Mouse (Mus musculus): ENCODE results near the gene Lrba.

The Lrba gene

DNA sequence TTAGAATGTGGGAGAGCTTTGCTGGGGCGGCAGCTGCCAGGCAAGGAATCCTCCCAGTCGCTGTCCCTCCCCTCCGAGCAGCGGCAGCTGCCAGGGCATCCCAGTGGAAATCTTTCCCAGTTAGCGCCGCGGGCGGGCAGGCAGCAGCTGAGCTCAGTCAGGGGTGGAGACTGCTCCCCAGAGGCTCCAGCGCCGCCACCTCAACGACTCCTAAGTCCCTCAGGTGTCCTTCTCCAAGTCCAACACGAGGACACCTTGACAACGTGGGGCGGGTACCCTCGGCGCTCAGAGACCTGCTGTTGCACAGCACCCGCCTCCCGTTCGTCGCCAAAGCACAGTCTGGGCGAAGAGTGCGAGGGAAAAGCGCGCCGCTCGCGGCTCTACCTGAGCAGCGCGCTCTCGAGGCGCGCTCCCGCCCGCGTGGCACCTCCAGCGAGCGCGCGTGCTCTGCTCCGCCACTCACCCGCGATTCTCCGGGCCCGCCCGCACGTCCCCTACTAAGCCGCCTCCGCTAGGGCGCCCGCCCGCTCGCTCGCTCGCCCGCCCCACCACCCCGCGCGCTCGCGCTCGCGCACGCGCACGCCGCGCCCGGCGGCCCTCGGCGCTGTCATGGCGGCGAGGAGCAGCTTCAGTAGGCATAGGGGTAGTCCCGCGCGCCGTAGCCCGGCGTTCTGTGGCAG is 706 bp upstream of the Lrba start:
- TF ChIP-seq GATA4 (IDR thresholded peaks at IDR 0.05; ENCODE audit: insufficient replicate concordance, low read length): no peak

DNA sequence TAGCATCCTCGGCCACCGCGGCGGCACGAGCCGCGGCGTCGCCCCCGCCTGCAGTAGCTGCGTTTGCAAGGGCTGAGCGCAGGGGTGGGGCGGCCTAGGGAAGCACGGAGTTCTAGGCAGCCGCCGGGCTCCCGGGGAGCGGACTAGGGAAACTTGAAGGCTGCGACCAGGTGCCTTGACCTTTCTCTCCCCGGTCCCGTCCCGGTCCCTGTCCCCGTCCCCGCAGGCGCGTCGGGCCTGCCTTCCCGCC is 241 bp upstream of the Lrba start:
- TF ChIP-seq GATA4 (IDR thresholded peaks at IDR 0.05; ENCODE audit: insufficient replicate concordance, low read length): no peak

DNA sequence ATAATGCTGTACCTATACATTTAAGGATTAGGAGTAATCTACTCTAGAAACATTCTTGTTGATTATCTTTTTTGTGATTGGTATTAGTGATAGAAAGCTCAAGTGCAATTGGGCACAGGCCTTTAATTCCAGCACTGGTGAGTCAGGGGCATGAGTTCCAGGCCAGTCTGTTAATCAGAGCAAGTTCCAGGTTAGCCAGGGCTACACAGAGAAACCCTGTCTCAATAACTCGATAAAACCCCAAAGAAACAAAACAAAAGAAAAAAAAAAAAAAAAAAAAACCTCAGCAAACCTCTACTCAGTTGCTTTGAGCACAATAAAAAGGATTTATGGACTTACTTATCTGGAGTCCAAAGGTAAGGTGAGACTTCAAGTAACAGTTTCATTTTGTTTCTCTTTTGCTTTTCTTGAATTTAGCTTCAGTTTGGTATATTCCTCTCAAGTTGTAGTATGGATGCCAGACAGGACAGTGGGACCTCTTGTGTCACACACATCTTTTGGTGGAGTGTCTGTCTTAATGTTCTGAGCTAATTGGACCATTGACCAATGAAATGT is 7.1 kb downstream of the Lrba start:
- no peak for TF ChIP-seq GATA4 (IDR thresholded peaks at IDR 0.05; ENCODE audit: insufficient replicate concordance, low read length)

DNA sequence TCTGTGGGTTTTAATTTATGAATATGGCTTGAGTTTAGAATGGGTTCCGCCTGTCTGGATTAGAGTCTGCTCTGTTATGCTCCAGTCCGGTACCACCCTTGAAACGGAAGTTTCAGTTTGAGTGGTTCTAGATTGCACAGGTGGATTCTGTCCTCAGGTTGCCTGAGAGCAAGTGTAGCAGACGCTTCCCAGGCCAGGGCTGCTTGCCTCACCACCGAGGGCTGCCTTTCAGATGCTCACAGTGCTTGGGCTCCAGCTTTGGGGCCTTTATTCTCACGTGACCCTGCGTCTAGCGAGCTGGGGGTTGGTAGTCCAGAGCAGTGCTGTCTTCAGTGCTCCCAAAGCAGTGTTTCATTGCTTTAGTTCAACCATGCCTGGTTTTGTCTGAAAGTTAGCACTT is 22.7 kb downstream of the Lrba start:
- TF ChIP-seq GATA4 (IDR thresholded peaks at IDR 0.05; ENCODE audit: insufficient replicate concordance, low read length): no peak

DNA sequence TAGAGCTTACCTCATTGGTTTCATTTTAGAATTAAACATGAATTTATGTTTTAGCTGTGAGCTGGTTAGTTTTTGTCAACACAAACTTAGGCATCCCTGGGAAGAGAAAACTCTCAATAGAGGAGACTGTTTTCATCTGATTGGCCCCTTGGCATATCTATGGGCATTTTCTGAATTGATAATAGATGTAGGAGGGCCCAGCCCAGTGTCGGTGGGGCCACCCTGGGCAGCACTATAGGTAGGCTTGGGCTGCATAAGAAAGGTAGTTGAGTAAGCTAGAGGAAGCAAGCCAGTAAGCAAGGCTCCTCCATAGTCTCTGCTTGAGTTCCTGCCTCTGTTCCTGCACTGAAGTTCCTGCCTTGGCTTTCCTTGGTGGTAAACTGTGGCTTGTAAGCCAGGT is 26.7 kb downstream of the Lrba start:
- TF ChIP-seq GATA4 (IDR thresholded peaks at IDR 0.05; ENCODE audit: insufficient replicate concordance, low read length): no peak

DNA sequence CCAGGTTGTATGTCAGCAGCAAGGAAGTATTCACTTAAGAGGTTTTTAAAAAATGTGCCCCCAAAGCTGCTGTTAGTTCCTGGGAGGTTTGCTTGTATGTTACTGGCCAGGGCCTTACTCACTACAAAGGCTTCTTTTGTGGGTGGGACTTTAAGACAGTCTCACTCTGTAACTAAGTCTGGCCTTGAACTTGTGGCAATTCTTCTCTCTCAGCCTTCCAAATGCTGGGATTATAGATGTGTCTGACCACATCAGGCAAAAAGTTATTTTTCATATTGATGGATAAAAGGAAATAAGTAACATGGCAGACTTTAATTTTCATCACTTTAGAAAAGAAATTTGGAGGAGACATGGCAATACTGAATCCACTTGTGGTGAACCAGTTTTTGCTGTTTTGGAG is 28.1 kb downstream of the Lrba start:
- no peak for TF ChIP-seq GATA4 (IDR thresholded peaks at IDR 0.05; ENCODE audit: insufficient replicate concordance, low read length)

DNA sequence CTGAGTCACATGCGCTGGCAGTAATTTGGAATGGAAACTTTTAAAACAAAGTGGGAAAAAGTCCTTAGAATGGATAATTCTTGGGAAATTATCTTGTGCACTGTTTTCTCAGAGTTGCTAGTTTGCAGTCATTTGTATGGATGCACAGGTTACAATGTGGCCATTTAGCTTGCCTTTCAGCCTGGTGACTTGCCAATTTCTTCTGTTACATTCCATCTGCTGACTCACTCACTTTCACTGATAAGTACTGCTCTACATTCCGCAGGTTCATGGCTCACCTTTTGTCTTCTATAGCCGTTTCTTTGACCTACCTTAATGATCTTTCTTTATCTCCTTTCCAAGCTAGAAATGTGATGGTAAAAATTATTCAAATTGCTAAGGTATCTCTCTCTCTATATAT is 28.6 kb downstream of the Lrba start:
- TF ChIP-seq GATA4 (IDR thresholded peaks at IDR 0.05; ENCODE audit: insufficient replicate concordance, low read length): no peak

DNA sequence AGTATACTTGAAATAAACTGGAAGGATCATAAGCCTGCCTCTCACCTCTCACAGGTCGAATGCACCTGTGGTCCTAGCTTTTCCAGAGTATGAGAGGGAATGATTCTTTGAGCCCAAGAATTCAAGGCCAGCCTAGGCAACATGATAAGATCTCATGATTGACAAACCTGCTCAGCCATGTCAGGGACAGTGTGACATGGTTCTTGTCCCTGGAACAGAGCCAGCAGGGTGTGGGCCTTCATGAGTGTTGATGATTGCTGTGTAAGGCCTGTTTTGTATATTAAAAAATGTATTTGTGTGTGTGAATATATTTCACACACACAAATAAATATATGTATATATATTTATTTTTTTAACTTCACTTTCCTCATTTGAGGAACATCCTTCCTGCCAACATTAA is 29.3 kb downstream of the Lrba start:
- TF ChIP-seq GATA4 (IDR thresholded peaks at IDR 0.05; ENCODE audit: insufficient replicate concordance, low read length): no peak

DNA sequence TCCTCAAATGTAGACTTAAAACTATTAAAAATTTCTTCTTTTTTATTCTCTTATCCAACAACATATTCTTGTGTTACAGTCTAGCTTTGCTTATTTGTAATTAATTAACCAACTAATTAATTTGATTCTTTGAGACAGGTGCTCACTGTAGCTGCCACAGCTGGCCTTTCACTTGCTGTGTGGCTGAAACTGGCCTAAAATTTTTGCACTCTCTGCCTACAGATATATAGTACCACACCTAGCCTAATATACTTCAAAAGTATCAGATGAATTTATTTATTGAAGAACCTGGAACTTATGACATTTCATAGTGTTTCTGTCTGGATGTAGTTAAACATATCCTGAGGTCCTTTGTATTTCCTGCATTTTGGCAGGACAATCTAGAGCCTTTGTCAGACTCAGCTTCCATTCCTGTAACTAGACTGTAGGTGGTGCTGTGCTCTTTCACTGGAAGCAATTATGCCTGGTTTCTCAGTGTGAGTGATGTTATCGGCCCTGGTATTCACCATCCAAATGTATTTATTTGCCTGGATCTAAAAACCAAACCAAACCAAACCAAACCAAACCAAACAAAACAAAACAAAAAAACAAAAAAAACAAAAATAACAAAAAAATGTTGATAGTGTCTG is 43.7 kb downstream of the Lrba start:
- TF ChIP-seq GATA4 (IDR thresholded peaks at IDR 0.05; ENCODE audit: insufficient replicate concordance, low read length): no peak

DNA sequence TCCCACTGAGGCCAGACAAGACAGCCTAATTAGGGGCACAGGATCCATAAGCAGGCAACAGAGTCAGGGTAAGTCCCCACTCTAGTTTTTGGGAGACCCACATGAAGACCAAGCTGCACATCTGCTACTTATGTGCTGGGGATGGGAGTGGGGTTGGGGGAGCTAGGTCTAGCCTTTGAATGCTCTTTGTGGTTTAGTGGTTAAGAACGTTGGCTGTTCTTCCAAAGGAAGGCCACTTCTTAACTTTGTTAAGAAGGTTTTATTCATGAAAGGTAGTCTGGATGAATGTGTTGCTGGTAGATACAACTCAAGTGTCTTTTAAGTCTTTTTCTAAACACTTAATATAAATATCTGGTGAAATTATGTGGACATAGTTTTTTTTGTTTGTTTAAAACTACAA is 51.2 kb downstream of the Lrba start:
- TF ChIP-seq GATA4 (IDR thresholded peaks at IDR 0.05; ENCODE audit: insufficient replicate concordance, low read length): no peak

DNA sequence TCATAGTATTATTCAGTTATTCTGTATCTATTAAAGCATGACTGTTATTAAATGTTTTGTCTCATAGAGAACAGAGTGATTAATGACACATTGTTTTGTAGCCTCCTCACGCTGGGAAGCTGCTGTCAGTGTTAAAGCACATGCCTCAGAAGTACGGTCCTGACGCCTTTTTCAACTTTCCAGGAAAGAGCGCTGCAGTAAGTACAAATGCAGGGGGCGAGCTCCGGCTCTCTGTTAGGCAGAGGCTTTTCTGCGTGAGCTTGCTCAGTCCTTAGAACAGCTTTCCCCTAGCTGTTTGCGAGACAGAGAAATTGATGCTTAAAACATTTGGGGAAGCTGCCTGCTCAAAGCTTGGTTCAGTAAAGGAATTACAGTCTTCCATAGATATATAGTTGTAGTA is 66.8 kb downstream of the Lrba start:
- no peak for TF ChIP-seq GATA4 (IDR thresholded peaks at IDR 0.05; ENCODE audit: insufficient replicate concordance, low read length)

DNA sequence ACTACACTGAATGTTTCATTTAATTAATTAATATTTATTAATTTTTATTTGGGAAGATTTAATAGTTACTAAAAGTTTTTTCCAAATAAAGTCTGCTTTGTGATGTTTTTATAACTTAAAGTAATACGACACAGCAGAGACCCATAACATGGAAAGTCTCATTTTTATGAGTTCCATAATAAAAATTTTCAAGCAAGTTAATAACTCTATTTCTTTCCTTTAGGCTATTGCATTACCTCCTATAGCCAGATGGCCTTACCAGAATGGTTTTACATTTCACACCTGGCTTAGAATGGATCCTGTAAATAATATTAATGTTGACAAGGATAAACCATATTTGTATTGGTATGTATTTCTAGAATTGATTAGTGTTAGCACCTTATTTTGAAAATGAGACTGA is 70.4 kb downstream of the Lrba start:
- TF ChIP-seq GATA4 (IDR thresholded peaks at IDR 0.05; ENCODE audit: insufficient replicate concordance, low read length): no peak

DNA sequence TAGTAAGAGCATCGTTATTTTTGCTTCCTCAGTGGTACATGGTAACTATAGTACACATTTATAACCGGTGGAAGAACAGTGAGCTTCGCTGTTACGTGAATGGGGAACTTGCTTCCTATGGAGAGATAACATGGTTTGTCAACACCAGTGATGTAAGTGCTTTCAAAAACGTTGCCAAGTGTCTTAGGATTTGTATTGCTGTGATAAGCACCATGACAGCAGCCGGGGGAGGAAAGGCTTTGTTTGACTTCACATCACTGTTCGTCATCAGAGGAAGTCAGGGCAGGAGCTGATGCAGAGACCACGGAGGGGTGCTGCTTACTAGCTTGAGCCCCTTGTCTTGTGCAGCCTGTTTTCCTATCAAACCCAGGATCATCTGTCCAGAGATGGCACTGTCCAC is 71.7 kb downstream of the Lrba start:
- no peak for TF ChIP-seq GATA4 (IDR thresholded peaks at IDR 0.05; ENCODE audit: insufficient replicate concordance, low read length)

DNA sequence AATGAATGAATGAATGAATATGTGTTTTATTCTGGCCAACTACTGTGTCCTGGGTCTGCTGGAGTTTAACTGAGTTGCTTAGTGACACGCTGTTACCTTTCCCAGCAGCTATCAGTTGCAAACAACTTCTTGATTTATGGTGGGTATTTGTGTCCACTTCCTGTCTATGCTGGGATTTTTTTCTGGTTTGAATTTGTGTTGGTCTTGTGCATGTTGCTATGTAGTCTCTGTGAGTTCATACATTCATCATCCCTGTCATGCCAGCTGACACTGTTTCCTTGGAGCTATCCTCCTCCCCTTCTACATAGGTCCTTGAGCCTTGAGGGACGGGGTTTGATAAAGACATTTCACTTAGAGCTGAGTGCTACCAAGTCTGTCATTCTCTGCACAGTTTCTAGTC is 84.4 kb downstream of the Lrba start:
- TF ChIP-seq GATA4 (IDR thresholded peaks at IDR 0.05; ENCODE audit: insufficient replicate concordance, low read length): no peak

DNA sequence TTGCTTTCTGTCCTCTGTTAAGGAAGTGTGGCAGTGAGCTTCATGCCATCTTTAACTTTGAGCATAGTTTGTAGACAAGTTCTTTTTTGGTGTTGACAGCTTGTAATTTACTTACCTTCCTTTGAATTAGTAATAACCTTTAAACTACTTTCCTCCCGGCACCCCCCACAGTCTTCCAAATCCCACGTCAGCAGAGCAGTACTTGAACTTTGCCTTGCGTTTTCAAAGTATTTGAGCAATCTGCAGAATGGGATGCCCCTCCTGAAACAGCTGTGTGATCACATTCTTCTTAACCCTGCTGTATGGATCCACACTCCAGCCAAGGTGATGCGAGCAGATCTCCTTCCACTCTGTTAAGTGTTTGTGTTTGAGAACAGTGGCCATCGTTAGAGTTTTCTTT is 85.7 kb downstream of the Lrba start:
- no peak for TF ChIP-seq GATA4 (IDR thresholded peaks at IDR 0.05; ENCODE audit: insufficient replicate concordance, low read length)

DNA sequence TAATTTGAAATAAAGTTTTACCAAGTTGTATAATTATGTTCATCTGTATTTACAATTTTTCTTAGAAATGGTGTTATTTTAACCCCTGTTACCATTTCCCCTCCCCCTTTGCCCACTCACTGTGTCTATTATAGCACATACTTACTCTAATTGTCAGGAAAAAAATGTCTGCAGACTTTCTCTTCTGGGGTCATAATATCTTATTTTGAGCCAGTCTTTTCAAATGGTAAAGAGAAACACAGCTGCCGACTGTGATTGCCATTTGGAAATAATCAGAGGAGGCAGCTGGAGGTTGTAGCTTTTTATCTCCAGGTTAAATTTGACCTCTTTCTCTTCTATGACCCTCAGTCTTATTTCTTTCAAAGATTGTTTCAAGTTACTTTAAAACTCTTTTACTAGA is 86.9 kb downstream of the Lrba start:
- no peak for TF ChIP-seq GATA4 (IDR thresholded peaks at IDR 0.05; ENCODE audit: insufficient replicate concordance, low read length)

DNA sequence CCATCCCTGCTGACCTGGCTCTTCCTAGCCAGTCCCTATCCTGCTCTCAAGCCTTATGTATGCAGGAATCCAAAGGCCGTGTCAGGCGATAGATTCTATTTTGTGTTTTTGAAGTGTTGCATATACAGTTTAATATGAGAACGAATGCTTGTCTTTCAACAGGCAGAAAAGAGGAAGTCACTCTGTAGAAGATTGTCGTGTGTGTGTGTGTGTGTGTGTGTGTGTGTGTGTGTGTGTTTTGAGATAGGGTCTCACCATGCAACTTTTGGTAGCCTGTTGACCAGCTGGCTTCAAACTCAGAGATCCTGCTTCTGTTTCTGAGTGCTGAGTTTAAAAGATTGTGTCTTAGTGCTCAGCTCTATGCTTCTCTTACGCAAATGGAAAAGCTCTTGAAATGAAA is 93.2 kb downstream of the Lrba start:
- no peak for TF ChIP-seq GATA4 (IDR thresholded peaks at IDR 0.05; ENCODE audit: insufficient replicate concordance, low read length)
